Mouse (Mus musculus): ENCODE data around the gene Gpr19.

Gpr19 gene

DNA sequence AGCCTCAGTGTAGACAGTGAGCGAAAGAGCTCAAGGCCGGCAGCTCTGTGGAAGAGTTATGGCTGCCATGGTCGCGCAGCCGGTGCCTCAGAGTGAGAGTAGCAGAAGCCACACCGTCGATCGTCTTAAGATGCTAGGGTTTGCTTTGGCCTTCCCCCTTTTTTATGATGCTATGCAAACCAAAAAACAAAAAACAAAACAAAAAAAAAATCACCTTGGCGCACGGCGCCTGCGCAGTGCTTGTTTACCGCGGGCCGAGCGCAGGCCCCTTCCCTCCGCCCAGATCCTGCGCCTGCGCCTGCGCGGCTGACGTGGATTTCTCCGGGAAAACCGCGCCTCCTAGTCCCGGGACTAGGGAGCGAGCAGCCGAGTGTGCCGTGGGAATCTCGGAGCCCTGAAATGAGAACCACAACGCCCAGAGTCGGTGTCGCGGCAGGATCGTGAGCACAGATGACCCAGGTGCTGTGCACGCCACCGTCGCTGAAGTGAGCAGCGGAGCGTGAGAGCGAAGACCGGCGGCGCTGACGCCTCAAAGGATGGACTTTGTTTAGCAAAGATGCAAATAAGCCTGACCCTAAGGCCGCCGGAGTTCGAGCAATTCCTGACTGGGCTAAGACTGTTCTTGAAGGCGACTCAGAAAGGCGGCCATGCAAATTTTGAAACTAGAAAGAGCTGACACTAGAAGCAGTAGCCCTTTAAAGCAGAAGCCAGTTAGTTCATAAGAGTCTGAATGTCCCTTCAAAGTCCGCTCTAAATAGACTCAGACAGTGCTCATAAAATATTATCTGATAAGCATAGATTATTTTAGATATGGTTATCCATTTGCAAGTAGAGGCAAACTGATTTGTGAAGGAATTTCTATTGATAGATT is at the start of gene Gpr19:
Gpr19 (minus strand) TSS at position 484 of the 871 bp plus-strand sequence.
- peak; percentile 84 to 88 for DNase-seq (ENCODE audit: low spot score in 2 of 2)

DNA sequence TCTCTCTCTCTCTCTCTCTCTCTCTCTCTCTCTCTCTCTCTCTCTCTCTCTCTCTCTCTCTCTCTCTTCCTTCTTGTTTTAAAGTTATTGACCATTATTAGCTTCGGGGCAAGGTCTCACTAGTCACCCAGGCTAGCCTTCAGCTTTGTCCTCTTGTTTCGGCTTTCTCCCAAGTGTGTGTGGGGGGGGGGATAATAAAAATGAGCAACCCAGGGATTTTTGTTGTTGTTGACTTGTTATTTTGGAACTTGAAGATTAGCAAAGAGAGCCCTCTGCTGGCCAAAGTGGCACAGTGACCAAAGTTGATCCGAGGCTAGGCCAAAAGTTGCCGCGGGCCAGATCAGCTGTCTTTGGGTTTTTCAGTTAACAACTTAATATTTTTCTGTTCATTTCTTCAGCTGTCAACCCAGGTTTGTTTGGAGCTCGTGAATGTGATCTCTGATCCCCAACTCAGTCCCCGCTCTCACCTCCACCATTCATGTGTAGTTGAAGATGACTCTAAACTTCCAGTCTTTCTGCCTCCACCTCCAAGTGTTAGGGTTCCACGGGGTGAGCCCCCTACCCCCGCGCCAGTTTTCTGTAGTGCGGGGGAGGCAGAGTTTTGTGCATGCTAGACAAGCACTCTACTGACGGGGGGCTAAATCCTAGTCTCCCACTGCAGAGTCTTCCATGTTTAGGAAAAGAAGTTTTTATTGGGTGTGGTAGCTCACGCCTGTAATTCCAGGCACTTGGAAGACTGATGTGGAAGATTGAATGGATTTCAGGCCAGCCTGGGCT is 49.1 kb upstream of the Gpr19 start:
- peak; percentile 68 to 78 for DNase-seq (ENCODE audit: low spot score in 2 of 2)

DNA sequence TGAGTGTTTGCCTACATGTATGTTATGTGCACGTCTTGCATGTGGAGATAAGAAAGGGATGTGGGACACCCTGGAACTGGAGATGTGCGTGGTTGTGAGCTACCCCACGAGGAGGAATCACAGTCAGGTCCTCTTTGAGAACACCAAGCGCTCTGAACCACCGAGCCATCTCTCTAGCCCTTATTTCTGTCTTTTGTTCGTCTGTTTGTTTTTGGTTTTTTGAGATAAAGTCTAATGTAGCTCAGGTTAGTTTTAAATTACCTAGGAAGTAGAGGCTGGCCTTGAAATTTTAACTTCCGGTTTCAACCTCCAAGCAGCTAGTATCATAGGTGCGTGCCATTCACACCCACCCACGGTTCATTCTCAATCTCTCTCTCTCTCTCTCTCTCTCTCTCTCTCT is 48.5 kb upstream of the Gpr19 start:
- no peak for DNase-seq (ENCODE audit: low spot score in 2 of 2)

DNA sequence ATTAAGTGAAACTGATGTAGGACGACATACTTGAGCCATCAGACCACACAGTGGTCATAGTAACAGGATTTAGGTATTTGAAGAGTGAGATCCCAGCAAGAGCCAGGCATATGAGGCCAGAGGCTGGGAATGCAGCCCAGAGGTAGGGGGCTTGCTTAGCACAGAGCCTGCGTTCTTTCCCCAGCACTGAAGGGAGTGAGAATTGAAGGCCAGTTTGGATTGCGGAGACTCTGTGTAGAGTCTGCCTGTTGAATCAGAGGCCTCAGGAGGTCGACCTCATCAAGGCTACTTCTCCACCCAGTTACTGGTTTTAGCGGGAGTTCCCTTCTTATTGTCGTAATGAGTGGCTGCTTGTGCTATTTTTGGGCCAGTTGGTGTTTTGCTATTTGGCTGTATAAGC is 47.7 kb upstream of the Gpr19 start:
- DNase-seq (ENCODE audit: low spot score in 2 of 2) = no peak

DNA sequence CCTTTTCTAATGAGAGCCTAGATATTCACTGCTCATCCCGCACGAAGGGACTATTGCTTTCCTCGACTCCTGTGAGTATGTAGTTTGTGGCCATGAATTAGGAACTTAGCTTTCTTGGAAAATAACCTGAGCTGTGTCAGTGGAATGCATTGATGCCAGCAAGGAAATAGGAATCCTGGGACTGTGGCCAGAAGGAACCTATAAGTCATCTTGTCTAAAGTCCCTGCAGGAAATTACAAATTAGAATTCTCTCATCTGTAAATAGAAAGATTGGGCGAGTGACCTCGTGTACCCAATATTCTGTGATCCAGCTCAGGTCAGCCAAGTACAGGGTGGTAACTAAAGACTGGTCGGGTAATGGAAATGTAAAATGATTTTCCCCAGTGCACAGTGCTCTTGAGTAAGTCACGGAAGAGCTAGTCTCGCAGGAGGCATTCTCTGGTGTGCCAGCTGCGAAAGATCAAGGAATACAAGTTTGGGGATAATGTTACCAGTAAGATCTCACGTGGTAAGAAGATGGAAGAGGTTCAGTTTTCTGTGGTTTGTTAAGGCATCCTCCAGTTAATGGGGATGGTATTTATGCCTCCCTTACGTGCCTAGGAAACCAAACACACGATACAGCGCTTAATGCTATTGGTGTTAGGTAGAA is 45.5 kb upstream of the Gpr19 start:
- no peak for DNase-seq (ENCODE audit: low spot score in 2 of 2)

DNA sequence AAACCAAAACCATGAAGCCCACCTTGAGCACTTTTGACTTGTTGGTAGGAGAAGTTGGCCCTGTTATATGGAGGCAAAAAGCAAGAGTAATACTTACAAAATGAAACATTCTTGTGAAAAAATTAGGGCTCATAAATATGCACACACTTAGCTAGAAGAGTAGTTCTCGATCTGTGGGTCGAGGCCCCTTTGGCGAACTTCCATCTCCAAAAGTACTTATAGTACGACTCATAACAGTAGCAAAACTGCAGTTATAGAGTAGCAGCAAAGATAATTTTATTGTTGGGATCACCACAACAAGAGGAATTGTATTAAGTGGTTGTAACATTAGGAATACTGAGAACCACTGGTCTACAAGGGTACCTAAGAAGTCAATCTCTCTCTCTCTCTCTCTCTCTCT is 41.4 kb upstream of the Gpr19 start:
- no peak for DNase-seq (ENCODE audit: low spot score in 2 of 2)

DNA sequence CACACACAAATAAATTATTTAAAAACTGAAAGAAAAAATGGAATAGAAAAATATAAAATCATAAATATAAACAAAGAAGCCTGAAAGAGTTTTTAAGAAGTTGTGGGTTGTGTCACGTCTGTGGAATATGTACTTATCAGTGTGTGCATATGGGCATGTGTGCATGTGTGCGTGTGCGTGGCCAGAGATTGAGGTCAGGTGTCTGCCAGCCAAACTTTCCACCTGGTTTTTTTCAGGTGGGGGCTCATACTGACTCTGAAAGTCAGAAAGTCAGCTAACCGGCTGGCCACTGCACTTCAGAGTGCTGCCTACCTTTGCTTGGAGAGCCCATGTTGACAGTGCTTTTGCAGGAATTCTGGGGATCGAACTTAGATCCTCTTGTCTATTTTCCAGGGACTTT is 35.9 kb upstream of the Gpr19 start:
- no peak for DNase-seq (ENCODE audit: low spot score in 2 of 2)

DNA sequence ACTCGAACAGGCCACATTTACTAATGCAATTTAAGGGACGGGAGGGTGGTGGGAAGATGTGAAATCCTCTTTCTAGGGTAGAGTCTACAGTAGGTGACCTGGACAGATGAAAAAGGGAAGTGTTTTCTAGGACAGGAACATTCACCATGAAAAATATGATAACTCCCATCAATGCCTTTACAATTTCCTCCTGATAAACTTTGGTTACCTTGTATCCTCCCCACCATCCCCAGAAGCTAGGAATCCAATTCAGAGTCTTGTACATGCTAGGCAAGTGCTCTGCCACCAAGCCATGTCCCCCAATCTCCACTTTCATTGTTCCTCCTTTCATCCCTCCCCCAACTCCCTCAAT is 34.8 kb upstream of the Gpr19 start:
- no peak for DNase-seq (ENCODE audit: low spot score in 2 of 2)

DNA sequence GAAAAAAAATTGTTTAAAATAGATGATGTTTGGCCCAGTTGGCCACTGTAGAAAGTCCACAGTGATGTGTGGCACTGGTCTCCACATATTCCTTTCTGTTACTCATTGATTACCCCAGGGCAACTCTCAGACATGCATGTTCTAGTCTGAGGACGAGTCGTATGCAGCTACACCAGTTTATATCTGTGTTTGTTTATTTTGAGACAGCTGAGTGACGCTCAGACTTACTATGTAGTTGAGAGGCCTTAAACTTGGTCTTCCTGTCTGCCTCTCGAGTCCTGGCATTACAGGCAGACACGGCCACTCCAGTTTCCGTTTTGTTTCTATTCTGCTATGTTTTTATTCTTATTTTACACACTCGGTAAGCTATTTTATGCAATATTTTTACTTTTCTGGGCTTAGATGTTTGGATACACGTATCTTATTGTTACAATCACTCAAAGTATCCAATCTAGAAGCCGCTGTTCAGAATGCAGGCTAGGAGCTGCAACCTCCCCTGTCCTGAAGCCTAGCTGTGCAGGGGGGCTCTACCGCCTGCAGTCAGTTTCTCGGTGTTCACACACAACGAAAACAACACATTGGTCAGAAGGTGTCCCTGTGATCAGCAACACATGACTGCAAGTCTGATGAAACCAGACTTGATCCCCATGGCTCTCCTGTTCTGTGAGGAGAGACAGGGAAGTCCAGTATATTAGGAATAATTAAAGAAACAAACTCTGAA is 34.3 kb upstream of the Gpr19 start:
- DNase-seq (ENCODE audit: low spot score in 2 of 2) = peak; percentile 34 to 52

DNA sequence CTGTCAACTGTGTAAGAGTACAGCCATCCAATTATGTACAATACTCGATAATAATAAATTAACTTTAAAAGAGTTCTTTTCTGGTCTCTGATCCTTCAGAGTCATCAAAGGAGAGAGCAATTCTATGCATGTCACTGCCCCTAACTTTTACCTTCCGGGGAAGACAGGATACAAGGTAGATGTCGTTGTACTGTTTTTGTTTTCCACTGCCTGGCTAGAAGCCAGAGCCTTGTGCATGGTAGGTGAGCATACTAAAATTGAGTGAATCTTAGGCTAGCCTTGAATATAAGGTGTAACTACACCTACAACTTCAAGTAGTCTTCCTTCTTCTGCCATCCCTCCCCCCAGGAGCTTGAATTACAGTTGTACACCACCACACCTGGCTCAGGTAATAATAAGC is 32.8 kb upstream of the Gpr19 start:
- no peak for DNase-seq (ENCODE audit: low spot score in 2 of 2)

DNA sequence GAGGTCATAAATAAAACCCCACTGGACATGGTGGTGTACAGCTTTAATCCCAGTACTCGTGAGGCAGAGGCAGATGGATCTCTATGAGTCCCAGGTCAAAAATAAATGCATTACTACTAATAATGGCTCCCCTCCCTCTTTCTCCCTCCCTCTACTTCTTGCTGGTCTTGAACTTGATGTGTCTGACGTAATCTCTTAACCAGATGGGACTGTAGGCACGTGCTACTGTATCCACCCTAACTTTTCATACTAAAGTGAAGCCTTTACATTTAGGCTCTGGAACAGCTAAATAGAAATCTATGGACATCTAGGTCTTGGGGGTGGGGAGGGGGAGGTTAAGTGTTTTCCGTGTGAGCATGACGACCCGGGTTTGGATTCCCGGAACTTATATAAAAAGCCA is 32.0 kb upstream of the Gpr19 start:
- no peak for DNase-seq (ENCODE audit: low spot score in 2 of 2)

DNA sequence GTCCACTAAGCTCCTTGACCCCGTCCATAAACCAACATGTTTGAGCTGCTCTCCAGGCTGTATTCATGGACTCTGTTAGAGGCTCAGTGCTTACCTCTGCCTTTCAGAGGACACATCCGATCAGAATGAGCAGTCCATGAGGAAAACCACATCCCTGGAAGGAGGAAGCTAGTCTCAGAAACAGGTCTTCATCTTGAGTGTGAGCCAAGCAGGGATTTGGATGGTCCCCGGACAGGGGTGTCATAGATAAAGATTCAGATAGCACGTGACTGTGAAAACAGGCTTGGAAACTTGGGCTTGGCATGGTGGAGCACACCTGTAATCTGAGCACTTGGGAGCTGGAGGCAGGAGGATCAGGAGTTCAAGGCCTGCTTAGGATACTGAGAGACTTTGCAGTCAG is 31.5 kb upstream of the Gpr19 start:
- DNase-seq (ENCODE audit: low spot score in 2 of 2) = no peak

DNA sequence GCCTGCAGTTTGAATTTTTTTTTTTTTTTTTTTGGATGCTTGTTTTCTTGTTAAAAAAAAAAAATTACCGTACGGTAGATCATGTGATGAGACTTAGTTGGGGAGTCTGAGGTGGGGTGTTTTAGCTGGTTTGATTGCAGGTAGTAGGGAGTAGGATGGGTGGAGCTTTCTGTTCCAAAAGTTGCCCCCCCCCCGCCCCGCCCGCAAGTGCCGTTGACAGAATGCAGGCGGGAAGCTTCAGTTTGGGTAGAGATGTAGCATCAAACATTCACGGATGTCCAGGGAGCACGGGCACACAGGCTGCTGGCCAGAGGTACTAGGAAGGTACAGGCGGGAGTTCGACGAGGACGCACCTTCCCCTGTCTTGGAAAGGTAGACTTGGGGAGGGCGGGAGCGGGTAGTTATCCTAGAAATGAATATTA is 30.5 kb upstream of the Gpr19 start:
- DNase-seq (ENCODE audit: low spot score in 2 of 2) = peak in 1 of 2 experiments; percentile 34

DNA sequence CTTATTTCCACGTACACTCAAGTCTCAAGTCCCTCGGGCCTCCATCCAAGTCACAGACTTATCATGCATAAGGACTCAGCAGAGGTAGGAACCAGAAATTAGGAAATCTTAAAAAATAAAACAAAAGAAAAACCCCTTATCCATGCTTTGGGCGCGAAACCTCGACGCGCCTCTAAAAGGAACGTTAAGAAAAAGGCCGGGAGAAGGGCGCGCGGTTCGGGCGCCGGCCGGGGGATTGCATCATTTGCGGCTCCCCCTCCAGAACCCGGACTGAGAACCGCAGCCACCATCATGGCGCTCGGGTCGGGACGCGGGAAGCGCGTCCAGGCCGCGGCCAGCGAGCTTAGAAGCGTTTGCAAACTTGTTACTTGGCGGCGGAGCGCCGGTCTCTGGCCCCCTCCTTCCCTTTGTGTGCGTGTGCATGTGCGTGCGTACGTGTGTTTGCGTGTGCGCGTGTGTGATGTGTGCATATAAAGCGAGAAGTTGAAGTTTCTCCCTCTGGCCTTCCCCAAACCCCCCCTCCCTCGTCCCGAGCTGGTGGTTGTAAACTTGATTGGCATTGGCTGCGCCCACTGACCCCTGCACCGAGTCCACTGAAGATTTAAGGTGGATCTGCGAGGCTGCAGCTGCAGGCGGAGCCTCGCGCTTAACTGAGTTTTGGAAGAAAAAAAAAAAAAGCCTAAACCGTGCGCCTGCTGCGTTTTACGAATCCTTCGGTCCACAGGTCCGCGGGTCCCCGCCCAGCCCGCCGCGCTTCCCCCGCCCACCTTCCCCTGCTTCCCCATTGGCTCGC is 29.9 kb upstream of the Gpr19 start:
- peak; percentile 75 to 84 for DNase-seq (ENCODE audit: low spot score in 2 of 2)

DNA sequence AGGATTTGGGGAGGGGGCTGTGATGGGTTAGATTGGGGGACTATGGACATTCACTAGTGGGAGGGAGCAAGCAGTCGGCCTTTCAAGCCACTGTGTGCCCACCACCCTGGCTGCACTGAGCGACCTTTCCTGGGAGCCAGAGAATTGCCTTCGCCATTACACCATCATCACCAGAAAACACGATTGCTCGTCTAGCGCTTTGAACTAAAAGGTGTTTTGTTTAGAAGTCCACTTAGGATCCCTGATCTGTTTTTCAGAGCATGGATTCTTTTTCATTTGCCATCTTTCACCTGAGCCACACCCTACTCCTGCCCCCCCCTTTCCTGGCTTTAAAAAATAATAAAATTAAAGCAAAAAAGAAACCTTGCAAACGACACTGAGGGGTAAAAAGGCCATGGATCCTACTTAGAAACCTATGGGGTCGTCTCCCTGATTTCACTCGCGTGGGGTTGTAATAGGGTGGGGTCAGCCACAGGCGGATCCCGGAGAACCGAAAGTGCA is 29.3 kb upstream of the Gpr19 start:
- DNase-seq (ENCODE audit: low spot score in 2 of 2) = no peak

DNA sequence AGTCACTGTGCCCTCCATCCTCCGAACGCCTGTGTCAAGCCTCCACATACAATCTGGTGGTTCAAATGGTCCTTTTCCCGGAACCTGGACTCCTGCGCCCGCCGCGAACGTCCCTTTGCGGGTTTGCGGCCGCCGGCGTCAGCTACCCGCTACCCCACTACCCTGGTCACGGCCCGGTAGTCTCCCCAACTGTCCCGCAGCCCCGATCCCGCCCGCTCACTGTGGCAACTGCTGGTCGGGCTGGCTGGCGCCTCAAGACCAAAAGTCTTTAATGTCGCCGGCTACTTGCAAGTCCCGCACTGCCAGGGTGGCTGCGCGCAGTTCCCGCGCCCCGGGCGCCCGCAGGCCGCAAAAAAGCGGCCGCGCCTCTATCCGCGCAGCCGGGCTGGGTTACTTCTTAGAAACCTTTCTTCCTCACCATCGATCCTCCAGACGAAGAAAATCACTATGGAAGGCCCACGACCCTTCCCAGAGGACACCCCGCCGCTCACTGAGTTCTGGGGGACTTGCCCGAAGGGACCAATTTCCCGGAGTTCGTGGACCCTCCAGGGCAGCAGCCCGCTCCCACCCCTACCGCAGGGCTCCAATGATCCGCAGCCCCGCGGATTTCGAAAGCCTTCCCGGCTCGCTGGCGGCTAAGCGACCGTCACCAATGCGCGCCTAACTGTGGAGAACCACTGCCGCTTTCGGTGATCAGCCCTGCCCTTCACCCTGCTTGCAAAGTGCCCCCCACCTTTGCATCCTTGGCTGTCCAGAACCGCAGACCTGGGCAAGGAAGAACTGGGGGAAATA is 28.6 kb upstream of the Gpr19 start:
- peak; percentile 34 to 41 for DNase-seq (ENCODE audit: low spot score in 2 of 2)

DNA sequence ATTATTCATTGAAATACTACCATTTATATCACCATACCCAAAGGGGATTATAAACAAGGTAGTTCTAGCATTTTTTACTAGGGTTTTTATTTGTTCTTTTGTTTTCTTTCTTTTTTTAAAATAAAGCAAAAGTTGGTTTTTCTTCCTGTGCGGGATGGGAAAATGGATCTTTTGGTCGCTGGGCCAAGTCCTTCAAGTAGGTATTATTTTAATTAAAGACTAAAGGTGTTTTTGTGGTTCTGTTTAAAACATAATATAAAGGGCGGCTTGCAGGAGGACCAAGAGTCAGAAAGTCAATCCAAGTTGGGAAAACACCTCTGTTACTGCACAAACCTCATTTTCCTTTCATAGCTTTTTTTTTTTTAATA is 27.9 kb upstream of the Gpr19 start:
- DNase-seq (ENCODE audit: low spot score in 2 of 2) = no peak

DNA sequence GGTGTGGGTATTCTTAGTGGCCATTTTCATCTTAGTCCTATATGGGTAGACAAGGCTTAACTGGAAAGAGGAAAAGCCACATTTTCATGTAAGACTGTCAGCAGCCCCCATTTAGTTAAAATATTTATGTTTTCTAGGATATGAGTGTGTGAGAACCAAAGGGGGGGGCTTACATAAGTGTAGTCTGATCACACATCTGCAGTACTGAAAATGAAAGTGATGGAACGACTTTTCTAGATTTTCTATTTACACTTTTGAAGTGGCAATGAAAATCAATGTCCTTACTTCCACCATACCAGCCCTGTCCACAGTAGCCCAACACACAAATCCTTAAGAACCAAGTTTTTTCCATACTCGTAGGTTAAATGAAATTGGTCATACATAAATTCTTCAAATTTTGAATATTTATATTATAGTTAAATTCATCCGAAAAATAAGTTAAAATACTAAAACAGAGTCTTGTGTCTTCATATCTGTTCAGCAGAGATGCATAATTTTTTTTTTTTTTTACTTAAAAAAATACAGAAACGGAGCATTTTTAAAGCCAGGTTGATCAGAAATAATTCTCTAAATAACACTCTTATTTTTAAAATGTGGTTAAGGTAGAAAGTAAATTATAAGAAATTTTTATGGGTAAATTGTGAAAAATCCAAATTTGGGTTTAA is 27.4 kb upstream of the Gpr19 start:
- DNase-seq (ENCODE audit: low spot score in 2 of 2) = no peak

DNA sequence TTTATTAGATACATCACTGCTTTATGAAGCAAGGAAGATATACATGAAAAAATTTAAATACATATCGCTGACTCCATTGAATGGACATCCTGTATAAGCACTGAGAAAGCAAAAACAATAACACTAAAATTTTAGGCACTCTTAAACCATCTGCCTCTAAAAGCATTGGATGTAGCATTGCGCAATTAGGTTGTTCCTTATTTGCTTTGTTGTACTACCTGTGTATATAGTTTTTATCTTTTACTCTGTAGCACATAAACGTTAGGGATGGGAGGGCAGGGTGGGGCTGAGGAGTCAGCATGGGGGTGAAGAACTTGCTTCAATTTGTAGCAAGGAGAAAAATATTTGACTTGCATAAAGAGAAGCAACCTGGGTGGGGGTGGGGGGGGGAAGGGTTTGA is 25.9 kb upstream of the Gpr19 start:
- no peak for DNase-seq (ENCODE audit: low spot score in 2 of 2)

DNA sequence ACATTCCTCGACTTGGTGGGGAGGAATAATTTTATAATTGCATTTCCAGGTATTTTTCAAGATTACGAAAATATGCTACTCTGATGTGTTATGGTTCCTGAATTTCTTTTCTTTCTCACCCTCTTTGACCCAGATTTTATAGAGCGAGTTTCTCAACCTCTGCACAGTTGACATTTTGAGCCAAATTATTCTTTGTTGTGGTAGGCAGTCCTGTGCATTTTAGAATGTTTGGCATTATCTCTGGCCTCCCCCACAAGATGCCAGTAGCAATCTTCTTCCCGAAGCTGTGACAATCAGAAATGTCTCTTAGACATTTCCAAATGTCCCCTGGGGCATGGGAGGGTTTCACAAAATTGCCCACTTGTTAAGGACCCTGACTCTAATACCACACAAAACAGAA is 25.3 kb upstream of the Gpr19 start:
- DNase-seq (ENCODE audit: low spot score in 2 of 2) = no peak

Measured in natural killer cell, adult 2 months (primary cell).